Mouse (Mus musculus) monocyte, adult 2 months (primary cell): Measurements from ENCODE around the gene Psapl1.
"Not testable (repeated sequence)": the region's sequence is repeated elsewhere in the genome, so short reads cannot be mapped to it uniquely, and the experiment has no call there.

Experiments
- DNase-seq, 2 experiments: peaks; one replicate each; pipeline ENCODE4 v3.0.0; 2022; ENCODE audit warnings: low spot score in 2 of 2, low read depth in 1 of 2

The Psapl1 gene

GRCm38 (mm10) chr5:36203421-36203820 is 400 bp upstream of the Psapl1 start:
- DNase-seq: no peak

- no peak for DNase-seq
Measured at GRCm38 (mm10) chr5:36205397-36205796, 1.6 kb downstream of the Psapl1 start.

GRCm38 (mm10) chr5:36208803-36209202 is 5.0 kb downstream of the Psapl1 start:
- no peak for DNase-seq

- no peak for DNase-seq
Measured at GRCm38 (mm10) chr5:36213310-36213709, 9.5 kb downstream of the Psapl1 start.

- no peak for DNase-seq
Measured at GRCm38 (mm10) chr5:36220105-36220504, 16.3 kb downstream of the Psapl1 start.

GRCm38 (mm10) chr5:36220626-36221025 is 16.8 kb downstream of the Psapl1 start:
- no peak for DNase-seq

- DNase-seq: no peak
Measured at GRCm38 (mm10) chr5:36223787-36224186, 20.0 kb downstream of the Psapl1 start.

GRCm38 (mm10) chr5:36225855-36226254 is 22.0 kb downstream of the Psapl1 start:
- no peak for DNase-seq

- DNase-seq: no peak
Measured at GRCm38 (mm10) chr5:36226296-36226695, 22.5 kb downstream of the Psapl1 start.

- DNase-seq: no peak
Measured at GRCm38 (mm10) chr5:36228405-36229370, 24.9 kb downstream of the Psapl1 start.

GRCm38 (mm10) chr5:36230301-36230780 is 26.5 kb downstream of the Psapl1 start:
- DNase-seq: no peak

GRCm38 (mm10) chr5:36237526-36237925 is 33.7 kb downstream of the Psapl1 start:
- not testable (repeated sequence) for DNase-seq

- no peak for DNase-seq
Measured at GRCm38 (mm10) chr5:36248022-36248421, 44.2 kb downstream of the Psapl1 start.

- no peak for DNase-seq
Measured at GRCm38 (mm10) chr5:36252746-36253504, 49.1 kb downstream of the Psapl1 start.

GRCm38 (mm10) chr5:36254642-36255516 is 51.1 kb downstream of the Psapl1 start:
- no peak for DNase-seq
